Mouse (Mus musculus) lung, adult 18-20 months (tissue): ENCODE measurements around the gene Kif6.

Experiments used
- DNase-seq, 2 experiments: peaks; one replicate each; pipeline ENCODE4 v3.0.0; 2022; ENCODE audit warnings: mixed read lengths in 2 of 2

The Kif6 gene

GRCm38 (mm10) chr17:49614577-49615235 is at the start of gene Kif6:
Gene Kif6 (plus strand): TSS chr17:49615136.
- peak; percentile 74 to 78 for DNase-seq

GRCm38 (mm10) chr17:49568717-49569116 is 46.2 kb upstream of the Kif6 start:
- peak; percentile 24 to 65 for DNase-seq

GRCm38 (mm10) chr17:49577321-49577720 is 37.6 kb upstream of the Kif6 start:
- DNase-seq, result no peak

GRCm38 (mm10) chr17:49582471-49582870 is 32.5 kb upstream of the Kif6 start:
- no peak for DNase-seq

- DNase-seq, result no peak
Observed at GRCm38 (mm10) chr17:49590051-49590450, 24.9 kb upstream of the Kif6 start.

- no peak for DNase-seq
Observed at GRCm38 (mm10) chr17:49605397-49605796, 9.5 kb upstream of the Kif6 start.

- no peak for DNase-seq
Observed at GRCm38 (mm10) chr17:49607351-49608027, 7.4 kb upstream of the Kif6 start.

GRCm38 (mm10) chr17:49610296-49610695 is 4.6 kb upstream of the Kif6 start:
- DNase-seq, result no peak

GRCm38 (mm10) chr17:49615241-49615651 is 310 bp downstream of the Kif6 start:
- DNase-seq, result peak in 1 of 2 experiments; percentile 34

- no peak for DNase-seq
Observed at GRCm38 (mm10) chr17:49624572-49624971, 9.6 kb downstream of the Kif6 start.

GRCm38 (mm10) chr17:49627011-49627794 is 12.3 kb downstream of the Kif6 start:
- DNase-seq, result no peak

- no peak for DNase-seq
Observed at GRCm38 (mm10) chr17:49628875-49629274, 13.9 kb downstream of the Kif6 start.

- DNase-seq, result no peak
Observed at GRCm38 (mm10) chr17:49633041-49633440, 18.1 kb downstream of the Kif6 start.

GRCm38 (mm10) chr17:49641903-49642302 is 27.0 kb downstream of the Kif6 start:
- DNase-seq, result no peak

GRCm38 (mm10) chr17:49642336-49642735 is 27.4 kb downstream of the Kif6 start:
- no peak for DNase-seq

GRCm38 (mm10) chr17:49642889-49643490 is 28.1 kb downstream of the Kif6 start:
- no peak for DNase-seq

- DNase-seq, result no peak
Observed at GRCm38 (mm10) chr17:49646267-49646666, 31.3 kb downstream of the Kif6 start.

- DNase-seq, result no peak
Observed at GRCm38 (mm10) chr17:49648970-49649369, 34.0 kb downstream of the Kif6 start.

- DNase-seq, result no peak
Observed at GRCm38 (mm10) chr17:49649394-49649793, 34.5 kb downstream of the Kif6 start.

GRCm38 (mm10) chr17:49650366-49650765 is 35.4 kb downstream of the Kif6 start:
- DNase-seq, result no peak

GRCm38 (mm10) chr17:49652357-49652756 is 37.4 kb downstream of the Kif6 start:
- no peak for DNase-seq

GRCm38 (mm10) chr17:49652800-49653199 is 37.9 kb downstream of the Kif6 start:
- DNase-seq, result no peak

- DNase-seq, result no peak
Observed at GRCm38 (mm10) chr17:49661626-49662025, 46.7 kb downstream of the Kif6 start.
